Mouse (Mus musculus) natural killer cell, adult 2 months (primary cell): Measurements from ENCODE around the gene Anp32e.

Experiments
- DNase-seq, 2 experiments: peaks; one replicate each; pipeline ENCODE4 v3.0.0; 2022; ENCODE audit warnings: low spot score in 2 of 2

Gene Anp32e

GRCm38 (mm10) chr3:95995802-95996428, 66.9 kb downstream of the Anp32e start, which contains the start of gene Plekho1:
Gene Plekho1 (minus strand): TSS chr3:95996001.
- peak in 1 of 2 experiments; percentile 48 for DNase-seq

- no peak for DNase-seq
Measured at GRCm38 (mm10) chr3:95996451-95997073, 67.5 kb downstream of the Anp32e start.
